Comparison of ENCODE assay signal across 8 mouse cellular contexts in genomic region chr15:77368148-77368547, GRCm38 (mm10). TPM values are rescaled to one million over a fixed set of nuclear protein-coding genes. Genes with fewer than 3 reads are reported as not detected.
DNase-seq lines count a peak whose midpoint lies in the region; ATAC-seq lines count a peak whose summit lies in the region.

No protein-coding gene starts in this region.

- H3K36me3 ChIP-seq in hindbrain, embryonic 11.5 days (ENCODE audit: control insufficient read depth, insufficient read depth, low read length) = no peaks in the 10 kb centered on the region
- H3K36me3 ChIP-seq in lung, embryonic 16.5 days (ENCODE audit: control insufficient read depth, insufficient read depth, low read length) = no peaks in the 10 kb centered on the region

- H3K4me2 ChIP-seq in hindbrain, embryonic 11.5 days (replicated peaks; ENCODE audit: low read depth, low read length) = no peak overlapping the region
- H3K4me2 ChIP-seq in lung, embryonic 16.5 days (ENCODE audit: low read depth, low read length) = peak overlapping the region; percentile 53

- no peak overlapping the region for H3K9ac ChIP-seq in hindbrain, embryonic 11.5 days (ENCODE audit: low read depth, low read length)
- peak overlapping the region; percentile 63 for H3K9ac ChIP-seq in lung, embryonic 16.5 days (ENCODE audit: low read length)

- peak; percentile 41 for ATAC-seq in hindbrain, embryonic 11.5 days (ENCODE audit: low FRiP score)
- ATAC-seq in lung, embryonic 16.5 days (ENCODE audit: low read depth) = peak; percentile 58

- no peak overlapping the region for H3K27ac ChIP-seq in hindbrain, embryonic 11.5 days (ENCODE audit: low read depth, low read length)
- peak overlapping the region; percentile 90 for H3K27ac ChIP-seq in lung, embryonic 16.5 days (ENCODE audit: low read length)

- peaks cover 9% of the 10 kb centered on the region for H3K4me1 ChIP-seq in hindbrain, embryonic 11.5 days (replicated peaks; ENCODE audit: control insufficient read depth, insufficient read depth, low read length)
- peaks cover 27% of the 10 kb centered on the region for H3K4me1 ChIP-seq in lung, embryonic 16.5 days (replicated peaks; ENCODE audit: control insufficient read depth, insufficient read depth, low read length)

- DNase-seq in NIH3T3 (ENCODE audit: low read depth) = peak; percentile 99
- DNase-seq in cerebellum, adult 9-11 months = peak; percentile 95
- DNase-seq in frontal cortex, postnatal 10 days (ENCODE audit: low spot score in 2 of 2) = peak; percentile 88 to 93
- DNase-seq in hindbrain, embryonic 11.5 days (ENCODE audit: low spot score) = peak; percentile 98
- peak; percentile 93 for DNase-seq in layer of hippocampus, adult 9-11 months
- peak; percentile 95 for DNase-seq in ovary, postnatal 10 days (ENCODE audit: low spot score)
- peak; percentile 81 for DNase-seq in thymus, postnatal 0 days (ENCODE audit: low spot score)

- WGBS in hindbrain, embryonic 11.5 days = under 1% methylated on average over 13 of the region's 13 CpGs
- under 1% methylated on average over 13 of the region's 13 CpGs for WGBS in lung, embryonic 16.5 days

- no peaks in the 10 kb centered on the region for H3K9me3 ChIP-seq in hindbrain, embryonic 11.5 days (ENCODE audit: control insufficient read depth, low read length)
- H3K9me3 ChIP-seq in lung, embryonic 16.5 days (ENCODE audit: control insufficient read depth, low read length) = no peaks in the 10 kb centered on the region

- H3K27me3 ChIP-seq in hindbrain, embryonic 11.5 days (ENCODE audit: control insufficient read depth, insufficient read depth, low read length) = no peaks in the 10 kb centered on the region
- no peaks in the 10 kb centered on the region for H3K27me3 ChIP-seq in lung, embryonic 16.5 days (ENCODE audit: control insufficient read depth, insufficient read depth, low read depth, low read length)

- H3K4me3 ChIP-seq in hindbrain, embryonic 11.5 days (ENCODE audit: low read depth, low read length) = no peak overlapping the region
- peak overlapping the region; percentile 19; the same call in 1 of the 2 replicates for H3K4me3 ChIP-seq in lung, embryonic 16.5 days (ENCODE audit: low read length)

RNA-seq across cellular contexts. Expression of gene Apol7a, which starts 30.8 kb away (rescaled TPM):
- polyA plus RNA-seq in hindbrain, embryonic 11.5 days (2014; fragmentation: Nextera tagmentation; extraction: Ambion mirVana) = not detected in 2 replicates
- 0.10 and 0.11 TPM in 2 replicates for polyA plus RNA-seq in lung, embryonic 16.5 days (2015; fragmentation: Nextera tagmentation; extraction: Ambion mirVana)
- polyA plus RNA-seq in thymus, postnatal 0 days (2015; fragmentation: Nextera tagmentation; extraction: Ambion mirVana) = 0.15 TPM in 1 of 2 replicates, not detected in the other

RNA-seq across cellular contexts. Expression of gene Apol9a, which starts 42.8 kb away (rescaled TPM):
- 0.03 and 0.06 TPM in 2 replicates for polyA plus RNA-seq in hindbrain, embryonic 11.5 days (2014; fragmentation: Nextera tagmentation; extraction: Ambion mirVana)
- 0.10 and 0.13 TPM in 2 replicates for polyA plus RNA-seq in lung, embryonic 16.5 days (2015; fragmentation: Nextera tagmentation; extraction: Ambion mirVana)
- 0.69 and 0.90 TPM in 2 replicates for polyA plus RNA-seq in thymus, postnatal 0 days (2015; fragmentation: Nextera tagmentation; extraction: Ambion mirVana)
